Mouse (Mus musculus): Measurements from ENCODE around the gene Rgs10. TPM values are rescaled to one million over a fixed set of nuclear protein-coding genes. Genes with fewer than 3 reads are reported as not detected.

The Rgs10 gene
- polyA plus RNA-seq, 1 experiment from 2014 or later = 14.0 TPM

GRCm38 (mm10) chr7:128368828-128369227 is 49.7 kb downstream of the Rgs10 start:
- H3K9me3 ChIP-seq (replicated peaks) = no peaks in the 10 kb centered on the region
- H3K4me3 ChIP-seq (replicated peaks) = no peak overlapping the region
- H3K9ac ChIP-seq = no peak overlapping the region
- no peak overlapping the region for H3K27ac ChIP-seq (replicated peaks)
- H3K36me3 ChIP-seq = no peaks in the 10 kb centered on the region
- ATAC-seq (ENCODE audit: insufficient number of reproducible peaks, low FRiP score, low TSS enrichment, low read depth) = no peak
- no peaks in the 10 kb centered on the region for H3K27me3 ChIP-seq
- no peak overlapping the region for H3K4me2 ChIP-seq (replicated peaks)
- no peaks in the 10 kb centered on the region for H3K4me1 ChIP-seq
- WGBS = 96% methylated on average over 6 of the region's 6 CpGs

- Histone ChIP-seq H3K27ac (replicated peaks) (no peak overlapping the region), H3K4me1 (no peaks in the 10 kb centered on the region), H3K9ac (no peak overlapping the region), H3K9me3 (replicated peaks) (no peaks in the 10 kb centered on the region), H3K4me2 (replicated peaks) (no peak overlapping the region), H3K27me3 (no peaks in the 10 kb centered on the region), H3K4me3 (replicated peaks) (no peak overlapping the region), H3K36me3 (no peaks in the 10 kb centered on the region)
- no peak for ATAC-seq (ENCODE audit: insufficient number of reproducible peaks, low FRiP score, low TSS enrichment, low read depth)
- 62% methylated on average over 11 of the region's 11 CpGs for WGBS
Observed at GRCm38 (mm10) chr7:128366654-128367053, 51.9 kb downstream of the Rgs10 start.

- Histone ChIP-seq H3K4me3 (replicated peaks) (no peak overlapping the region), H3K36me3 (no peaks in the 10 kb centered on the region), H3K9ac (no peak overlapping the region), H3K27me3 (no peaks in the 10 kb centered on the region), H3K4me2 (replicated peaks) (no peak overlapping the region), H3K4me1 (no peaks in the 10 kb centered on the region), H3K27ac (replicated peaks) (no peak overlapping the region), H3K9me3 (replicated peaks) (no peaks in the 10 kb centered on the region)
- ATAC-seq (ENCODE audit: insufficient number of reproducible peaks, low FRiP score, low TSS enrichment, low read depth) = no peak
- 62% methylated on average over 4 of the region's 4 CpGs for WGBS
Observed at GRCm38 (mm10) chr7:128365096-128365715, 53.4 kb downstream of the Rgs10 start.

- H3K9ac ChIP-seq = no peak overlapping the region
- no peak overlapping the region for H3K4me3 ChIP-seq (replicated peaks)
- 84% methylated on average over 11 of the region's 11 CpGs for WGBS
- no peaks in the 10 kb centered on the region for H3K9me3 ChIP-seq (replicated peaks)
- no peak overlapping the region for H3K4me2 ChIP-seq (replicated peaks)
- no peaks in the 10 kb centered on the region for H3K27me3 ChIP-seq
- ATAC-seq (ENCODE audit: insufficient number of reproducible peaks, low FRiP score, low TSS enrichment, low read depth) = no peak
- H3K27ac ChIP-seq (replicated peaks) = no peak overlapping the region
- no peaks in the 10 kb centered on the region for H3K36me3 ChIP-seq
- no peaks in the 10 kb centered on the region for H3K4me1 ChIP-seq
Observed at GRCm38 (mm10) chr7:128364526-128364925, 54.0 kb downstream of the Rgs10 start.

GRCm38 (mm10) chr7:128363806-128364205 is 54.8 kb downstream of the Rgs10 start:
- Histone ChIP-seq H3K27ac (replicated peaks) (no peak overlapping the region), H3K9ac (no peak overlapping the region), H3K27me3 (no peaks in the 10 kb centered on the region), H3K4me2 (replicated peaks) (no peak overlapping the region), H3K4me3 (replicated peaks) (no peak overlapping the region), H3K4me1 (no peaks in the 10 kb centered on the region), H3K9me3 (replicated peaks) (no peaks in the 10 kb centered on the region), H3K36me3 (no peaks in the 10 kb centered on the region)
- 32% methylated on average over 10 of the region's 10 CpGs for WGBS
- ATAC-seq (ENCODE audit: insufficient number of reproducible peaks, low FRiP score, low TSS enrichment, low read depth) = no peak

- Histone ChIP-seq H3K4me1 (no peaks in the 10 kb centered on the region), H3K9ac (no peak overlapping the region), H3K9me3 (replicated peaks) (no peaks in the 10 kb centered on the region), H3K27me3 (no peaks in the 10 kb centered on the region), H3K4me3 (replicated peaks) (no peak overlapping the region), H3K4me2 (replicated peaks) (no peak overlapping the region), H3K27ac (replicated peaks) (no peak overlapping the region), H3K36me3 (no peaks in the 10 kb centered on the region)
- no peak for ATAC-seq (ENCODE audit: insufficient number of reproducible peaks, low FRiP score, low TSS enrichment, low read depth)
- WGBS = 47% methylated on average over 4 of the region's 4 CpGs
Observed at GRCm38 (mm10) chr7:128362916-128363315, 55.6 kb downstream of the Rgs10 start.

GRCm38 (mm10) chr7:128359741-128360140 is 58.8 kb downstream of the Rgs10 start:
- Histone ChIP-seq H3K36me3 (no peaks in the 10 kb centered on the region), H3K27ac (replicated peaks) (no peak overlapping the region), H3K4me2 (replicated peaks) (no peak overlapping the region), H3K4me1 (no peaks in the 10 kb centered on the region), H3K9me3 (replicated peaks) (no peaks in the 10 kb centered on the region), H3K27me3 (no peaks in the 10 kb centered on the region), H3K4me3 (replicated peaks) (no peak overlapping the region), H3K9ac (no peak overlapping the region)
- WGBS = 75% methylated on average over 9 of the region's 9 CpGs
- ATAC-seq (ENCODE audit: insufficient number of reproducible peaks, low FRiP score, low TSS enrichment, low read depth) = no peak

- WGBS = 64% methylated on average over 7 of the region's 7 CpGs
- Histone ChIP-seq H3K4me2 (replicated peaks) (no peak overlapping the region), H3K27me3 (no peaks in the 10 kb centered on the region), H3K4me3 (replicated peaks) (no peak overlapping the region), H3K9me3 (replicated peaks) (no peaks in the 10 kb centered on the region), H3K27ac (replicated peaks) (no peak overlapping the region), H3K4me1 (no peaks in the 10 kb centered on the region), H3K36me3 (no peaks in the 10 kb centered on the region), H3K9ac (no peak overlapping the region)
- no peak for ATAC-seq (ENCODE audit: insufficient number of reproducible peaks, low FRiP score, low TSS enrichment, low read depth)
Observed at GRCm38 (mm10) chr7:128359164-128359563, 59.4 kb downstream of the Rgs10 start.

GRCm38 (mm10) chr7:128358741-128359140 is 59.8 kb downstream of the Rgs10 start:
- Histone ChIP-seq H3K9ac (no peak overlapping the region), H3K9me3 (replicated peaks) (no peaks in the 10 kb centered on the region), H3K27ac (replicated peaks) (no peak overlapping the region), H3K27me3 (no peaks in the 10 kb centered on the region), H3K4me3 (replicated peaks) (no peak overlapping the region), H3K4me2 (replicated peaks) (no peak overlapping the region), H3K4me1 (no peaks in the 10 kb centered on the region), H3K36me3 (no peaks in the 10 kb centered on the region)
- 72% methylated on average over 9 of the region's 9 CpGs for WGBS
- ATAC-seq (ENCODE audit: insufficient number of reproducible peaks, low FRiP score, low TSS enrichment, low read depth) = no peak

GRCm38 (mm10) chr7:128356868-128357755 is 61.4 kb downstream of the Rgs10 start:
- H3K4me1 ChIP-seq = no peaks in the 10 kb centered on the region
- H3K27me3 ChIP-seq = no peaks in the 10 kb centered on the region
- H3K4me3 ChIP-seq (replicated peaks) = no peak overlapping the region
- no peak overlapping the region for H3K4me2 ChIP-seq (replicated peaks)
- ATAC-seq (ENCODE audit: insufficient number of reproducible peaks, low FRiP score, low TSS enrichment, low read depth) = no peak
- 55% methylated on average over 9 of the region's 9 CpGs for WGBS
- no peak overlapping the region for H3K27ac ChIP-seq (replicated peaks)
- H3K9me3 ChIP-seq (replicated peaks) = no peaks in the 10 kb centered on the region
- H3K9ac ChIP-seq = no peak overlapping the region
- H3K36me3 ChIP-seq = no peaks in the 10 kb centered on the region

GRCm38 (mm10) chr7:128355463-128355862 is 63.1 kb downstream of the Rgs10 start:
- Histone ChIP-seq H3K9ac (no peak overlapping the region), H3K4me2 (replicated peaks) (no peak overlapping the region), H3K27me3 (no peaks in the 10 kb centered on the region), H3K27ac (replicated peaks) (no peak overlapping the region), H3K4me3 (replicated peaks) (no peak overlapping the region), H3K4me1 (no peaks in the 10 kb centered on the region), H3K9me3 (replicated peaks) (no peaks in the 10 kb centered on the region), H3K36me3 (no peaks in the 10 kb centered on the region)
- 86% methylated on average over 5 of the region's 5 CpGs for WGBS
- no peak for ATAC-seq (ENCODE audit: insufficient number of reproducible peaks, low FRiP score, low TSS enrichment, low read depth)

All from embryonic facial prominence, embryonic 15.5 days (tissue).